Mouse (Mus musculus): ENCODE measurements around the gene Ipo8.

Gene Ipo8

GRCm38 (mm10) chr6:148756535-148756934 is 74.7 kb downstream of the Ipo8 start:
- no peak for DNase-seq (ENCODE audit: low spot score)

DNA sequence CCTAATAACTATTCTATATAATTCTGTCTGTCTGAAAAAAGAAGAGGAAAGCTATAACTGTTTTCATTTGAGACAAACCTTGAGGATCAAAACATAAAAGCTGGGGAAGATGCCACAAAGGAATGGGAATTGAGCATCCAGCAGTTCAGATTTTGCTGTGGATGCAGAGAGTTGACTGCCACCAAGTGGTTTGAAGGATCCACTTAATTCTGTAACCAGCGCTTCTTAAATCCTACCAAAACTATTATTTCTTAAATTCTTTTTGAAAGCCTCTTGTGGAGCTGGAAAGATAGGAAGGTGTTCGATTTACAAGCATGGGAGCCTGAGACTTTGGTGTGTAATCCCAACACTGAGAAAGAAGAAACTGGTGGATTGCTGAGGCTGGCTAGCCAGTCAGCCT is 79.9 kb downstream of the Ipo8 start:
- no peak for DNase-seq (ENCODE audit: low spot score)

- no peak for DNase-seq (ENCODE audit: low spot score)
These were observed 81.1 kb downstream of the Ipo8 start for GRCm38 (mm10) chr6:148750183-148750582.

DNA sequence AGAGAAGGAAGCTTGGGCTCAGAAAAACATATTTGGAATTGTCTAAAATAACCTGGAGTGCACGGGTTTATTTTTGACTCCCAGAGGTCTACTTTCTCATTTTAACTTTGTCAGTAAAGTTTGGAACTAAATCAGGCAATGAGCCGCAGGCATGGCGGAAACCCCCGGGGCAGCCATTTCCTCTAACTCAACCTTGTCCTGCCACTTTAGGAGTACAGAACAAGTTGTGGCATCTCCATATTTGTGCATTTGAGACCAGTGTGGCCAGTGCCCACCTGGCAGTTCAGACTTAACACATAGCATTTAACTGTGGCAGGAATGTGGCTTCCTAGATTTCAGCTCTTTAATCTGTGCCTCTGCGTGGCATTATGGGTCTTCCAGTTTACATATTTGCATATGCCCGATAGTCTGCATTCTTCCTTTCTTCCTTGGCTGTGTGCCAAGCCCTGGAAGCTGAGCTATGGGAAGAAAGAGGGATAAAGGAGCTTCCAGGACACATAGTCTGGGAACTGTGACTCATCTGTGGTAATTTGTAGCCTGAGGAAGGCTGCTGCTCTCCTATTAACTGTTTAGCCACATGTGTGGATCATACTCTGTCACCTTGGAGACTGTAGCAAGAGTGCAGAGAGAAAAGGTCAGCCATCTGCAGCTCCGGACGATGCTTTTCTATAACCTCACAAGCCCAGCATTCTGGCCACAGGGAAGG is 90.6 kb downstream of the Ipo8 start:
- no peak for DNase-seq (ENCODE audit: low spot score)

GRCm38 (mm10) chr6:148736390-148736789 is 94.9 kb downstream of the Ipo8 start:
- DNase-seq (ENCODE audit: low spot score): no peak

DNA sequence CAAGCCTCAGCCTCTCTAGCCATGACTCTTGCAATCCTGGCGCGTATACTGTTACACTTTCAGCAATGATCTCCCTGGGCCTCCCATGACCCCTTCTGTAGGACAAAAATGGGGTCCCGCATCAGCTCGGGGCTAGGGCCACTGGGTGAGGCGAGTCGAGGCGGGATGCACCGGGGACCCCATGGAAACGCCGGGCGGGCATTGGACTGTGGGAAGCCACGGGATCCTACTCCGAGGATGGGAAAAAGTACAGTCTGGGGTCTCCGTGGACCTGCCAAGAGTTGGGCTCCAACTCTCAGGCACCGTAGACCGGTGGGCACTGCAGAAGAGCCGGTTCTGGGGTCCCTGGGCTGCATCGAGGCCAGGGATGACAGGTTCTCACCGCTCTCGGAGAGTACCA is 97.3 kb downstream of the Ipo8 start:
- no peak for DNase-seq (ENCODE audit: low spot score)

- DNase-seq (ENCODE audit: low spot score): no peak
These were observed 98.3 kb downstream of the Ipo8 start for GRCm38 (mm10) chr6:148732920-148733319.

DNA sequence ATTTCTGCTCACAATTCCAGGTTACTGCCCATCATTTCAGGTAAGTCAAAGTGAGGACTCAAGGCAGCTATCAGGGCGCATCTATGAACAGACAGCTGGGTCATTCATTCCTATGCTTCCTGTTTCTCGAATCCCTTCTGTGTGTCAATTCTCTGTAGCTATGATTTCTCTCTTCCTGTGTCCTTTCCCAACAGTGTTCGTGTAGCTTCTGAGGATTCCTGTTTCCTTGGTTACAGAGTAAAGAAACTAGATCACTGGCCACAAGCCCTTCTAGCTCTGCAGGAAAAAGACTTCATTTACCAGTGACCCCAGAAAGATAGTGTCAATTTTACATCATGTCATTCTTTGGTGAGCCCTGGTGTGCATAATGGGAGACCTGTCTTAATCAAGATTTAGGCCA is 102.7 kb downstream of the Ipo8 start:
- DNase-seq (ENCODE audit: low spot score): no peak

- no peak for DNase-seq (ENCODE audit: low spot score)
These were observed 103.3 kb downstream of the Ipo8 start for GRCm38 (mm10) chr6:148727871-148728524.

DNA sequence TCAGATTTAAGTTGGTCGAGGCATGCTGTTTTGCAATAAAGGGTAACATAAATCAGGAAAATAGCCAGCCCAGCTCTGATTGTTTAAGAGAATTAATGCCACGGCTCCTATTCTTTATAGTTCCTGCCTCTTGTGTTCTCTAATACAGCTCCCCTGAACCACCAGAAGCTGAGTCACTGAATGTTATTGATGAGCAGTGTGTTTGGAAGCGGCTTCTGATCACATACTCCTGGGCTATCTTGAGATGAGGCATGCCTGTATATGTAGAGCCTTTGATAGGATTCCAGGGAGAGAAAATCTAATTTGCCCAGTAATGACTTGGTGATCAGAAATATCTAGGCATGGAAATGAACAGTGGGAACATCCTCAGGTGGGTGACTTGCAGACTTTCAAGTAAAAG is 106.8 kb downstream of the Ipo8 start:
- DNase-seq (ENCODE audit: low spot score): no peak
